Mouse (Mus musculus) neutrophil, adult 5-6 weeks (primary cell): Measurements from ENCODE around the gene Dzip1l. TPM values are rescaled to one million over a fixed set of nuclear protein-coding genes. Genes with fewer than 3 reads are reported as not detected.

ENCODE experiments used
- ATAC-seq: fragments of 151-379, 151-347 bp; 2 replicates; pipeline ENCODE4 v1.8.0; 2017; ENCODE audit warnings: mild to moderate bottlenecking, moderate TSS enrichment; ENCODE audit not compliant: insufficient number of reproducible peaks, poor library complexity, low FRiP score, severe bottlenecking; ENCODE audit errors: extremely low read depth
- total RNA-seq: library from RNA; stranded (forward); fragments of 200-1000 nt; gene quantifications from 2 replicates; pipeline ENCODE4 v1.2.3, GENCODE M21; 2017

Dzip1l gene
- total RNA-seq, 1 experiment from 2014 or later, result not detected

GRCm38 (mm10) chr9:99639957-99640356 is 10.7 kb downstream of the Dzip1l start:
- no peak for ATAC-seq

GRCm38 (mm10) chr9:99645416-99645815 is 16.1 kb downstream of the Dzip1l start:
- ATAC-seq, result no peak

GRCm38 (mm10) chr9:99646102-99646501 is 16.8 kb downstream of the Dzip1l start:
- no peak for ATAC-seq

- ATAC-seq, result no peak
Measured at GRCm38 (mm10) chr9:99660756-99661155, 31.5 kb downstream of the Dzip1l start.

GRCm38 (mm10) chr9:99661606-99662166 is 32.4 kb downstream of the Dzip1l start:
- ATAC-seq, result no peak

- no peak for ATAC-seq
Measured at GRCm38 (mm10) chr9:99662406-99662805, 33.1 kb downstream of the Dzip1l start.

- ATAC-seq, result no peak
Measured at GRCm38 (mm10) chr9:99662887-99663286, 33.6 kb downstream of the Dzip1l start.

- no peak for ATAC-seq
Measured at GRCm38 (mm10) chr9:99667596-99667995, 38.3 kb downstream of the Dzip1l start.

- ATAC-seq, result no peak
Measured at GRCm38 (mm10) chr9:99671603-99672002, 42.3 kb downstream of the Dzip1l start.

- ATAC-seq, result no peak
Measured at GRCm38 (mm10) chr9:99675714-99676113, 46.4 kb downstream of the Dzip1l start.

GRCm38 (mm10) chr9:99681980-99682570 is 52.8 kb downstream of the Dzip1l start:
- no peak for ATAC-seq

GRCm38 (mm10) chr9:99685061-99685521 is 55.8 kb downstream of the Dzip1l start:
- ATAC-seq, result no peak

GRCm38 (mm10) chr9:99685536-99686231 is 56.4 kb downstream of the Dzip1l start:
- ATAC-seq, result no peak

- ATAC-seq, result no peak
Measured at GRCm38 (mm10) chr9:99689796-99690195, 60.5 kb downstream of the Dzip1l start.

GRCm38 (mm10) chr9:99690386-99690785 is 61.1 kb downstream of the Dzip1l start:
- no peak for ATAC-seq

- no peak for ATAC-seq
Measured at GRCm38 (mm10) chr9:99694961-99695360, 65.7 kb downstream of the Dzip1l start.

GRCm38 (mm10) chr9:99699752-99700389 is 70.6 kb downstream of the Dzip1l start:
- no peak for ATAC-seq

GRCm38 (mm10) chr9:99701187-99701586 is 71.9 kb downstream of the Dzip1l start:
- ATAC-seq, result no peak

- no peak for ATAC-seq
Measured at GRCm38 (mm10) chr9:99702215-99702614, 72.9 kb downstream of the Dzip1l start.

- no peak for ATAC-seq
Measured at GRCm38 (mm10) chr9:99703711-99704110, 74.4 kb downstream of the Dzip1l start.
